Mouse (Mus musculus) ES-Bruce4 (cell line): ENCODE measurements around the gene Cox5a.

Experiments
- CTCF ChIP-seq: IDR thresholded peaks from one replicate; pipeline ENCODE4 v1.8.1; 2011; ENCODE audit warnings: low read depth, low read length
- EP300 ChIP-seq: IDR thresholded peaks from 2 replicates; pipeline ENCODE4 v1.6.1; 2011; ENCODE audit warnings: low read depth, low read length; ENCODE audit not compliant: insufficient read depth
- POLR2A ChIP-seq: IDR thresholded peaks from one replicate; pipeline ENCODE4 v1.8.1; 2011; ENCODE audit warnings: low read length; ENCODE audit not compliant: insufficient read depth

- TF ChIP-seq CTCF (no peak), POLR2A (no peak), EP300 (no peak)
Observed at GRCm38 (mm10) chr9:57494970-57495369, 26.1 kb upstream of the Cox5a start.
